Mouse (Mus musculus) MEL (cell line): ENCODE measurements around the gene Mul1. TPM values are rescaled to one million over a fixed set of nuclear protein-coding genes. Genes with fewer than 3 reads are reported as not detected.

Source experiments
- DNase-seq: peaks from one replicate; pipeline ENCODE4 v3.0.0; 2011; ENCODE audit warnings: low read depth, low spot score
- H3K27ac ChIP-seq: 2 replicates; pipeline ENCODE4 v1.5.1; 2012; ENCODE audit warnings: low read depth, mild to moderate bottlenecking, control low read depth, low read length, moderate library complexity; ENCODE audit not compliant: control insufficient read depth
- H3K27me3 ChIP-seq, 2 experiments: fragments of 150-350 bp in 1 of 2; sonication (generic) in 1 of 2; 2 replicates each; pipeline ENCODE4 v1.6.1; 2012; ENCODE audit warnings: low read length in 2 of 2, mild to moderate bottlenecking in 2 of 2, improper control_type of control experiment in 1 of 2, moderate library complexity in 1 of 2; ENCODE audit not compliant: insufficient read depth in 2 of 2, control insufficient read depth in 1 of 2
- H3K36me3 ChIP-seq, 2 experiments: 2 replicates each; pipeline ENCODE4 v1.6.1; 2012 to 2014; ENCODE audit warnings: low read length in 2 of 2, improper control_type of control experiment in 1 of 2, inconsistent platforms in 1 of 2, mild to moderate bottlenecking in 1 of 2; ENCODE audit not compliant: insufficient read depth in 2 of 2, control insufficient read depth in 1 of 2
- H3K4me1 ChIP-seq, 2 experiments: fragments of 150-350 bp in 1 of 2; sonication (generic) in 1 of 2; 2 replicates each; pipeline ENCODE4 v1.6.1; 2012; ENCODE audit warnings: low read length in 2 of 2, improper control_type of control experiment in 1 of 2, mild to moderate bottlenecking in 1 of 2; ENCODE audit not compliant: insufficient read depth in 2 of 2, control insufficient read depth in 1 of 2
- H3K4me3 ChIP-seq, 2 experiments: fragments of 150-350 bp in 1 of 2; sonication (generic) in 1 of 2; 2 replicates each; pipeline ENCODE4 v1.5.1; 2012; ENCODE audit warnings: low read depth in 2 of 2, low read length in 2 of 2, mild to moderate bottlenecking in 2 of 2, moderate library complexity in 2 of 2, control low read depth in 1 of 2, improper control_type of control experiment in 1 of 2; ENCODE audit not compliant: control insufficient read depth in 1 of 2, insufficient read depth in 1 of 2
- H3K79me2 ChIP-seq: 2 replicates; pipeline ENCODE4 v1.6.1; 2012; ENCODE audit warnings: mild to moderate bottlenecking, low read length, moderate library complexity; ENCODE audit not compliant: control insufficient read depth, poor library complexity, insufficient read depth
- H3K9ac ChIP-seq: 2 replicates; pipeline ENCODE4 v1.6.1; 2012; ENCODE audit warnings: low read depth, mild to moderate bottlenecking, control low read depth, low read length, moderate library complexity; ENCODE audit not compliant: control insufficient read depth, poor library complexity, severe bottlenecking
- H3K9me3 ChIP-seq: fragments of 150-350 bp; sonication (generic); replicated peaks from 2 replicates; pipeline ENCODE4 v1.6.1; 2012; ENCODE audit warnings: mild to moderate bottlenecking, low read length, improper control_type of control experiment, moderate library complexity; ENCODE audit not compliant: insufficient read depth
- BHLHE40 ChIP-seq: IDR thresholded peaks from 2 replicates; pipeline ENCODE4 v1.6.1; 2012; ENCODE audit warnings: low read depth, mild to moderate bottlenecking, inconsistent platforms, low read length, improper control_type of control experiment, borderline replicate concordance
- ELF1 ChIP-seq: IDR thresholded peaks from 2 replicates; pipeline ENCODE4 v1.6.1; 2014; ENCODE audit warnings: low read depth, mild to moderate bottlenecking, inconsistent platforms, low read length, improper control_type of control experiment, moderate library complexity
- EP300 ChIP-seq, 2 experiments: IDR thresholded peaks; 2 replicates each; pipeline ENCODE4 v1.6.1; 2011; ENCODE audit warnings: improper control_type of control experiment in 2 of 2, low read length in 2 of 2, low read depth in 1 of 2, mild to moderate bottlenecking in 1 of 2
- ETS1 ChIP-seq: IDR thresholded peaks from 2 replicates; pipeline ENCODE4 v1.6.1; 2012; ENCODE audit warnings: low read depth, mild to moderate bottlenecking, inconsistent platforms, low read length, improper control_type of control experiment, moderate library complexity
- GATA1 ChIP-seq: IDR thresholded peaks from 2 replicates; pipeline ENCODE4 v1.6.1; 2011; ENCODE audit warnings: low read depth, low read length, improper control_type of control experiment
- JUND ChIP-seq: IDR thresholded peaks from 2 replicates; pipeline ENCODE4 v1.6.1; 2011; ENCODE audit warnings: low read depth, mild to moderate bottlenecking, improper control_type of control experiment, low read length
- KAT2A ChIP-seq: conservative IDR thresholded peaks from 2 replicates; pipeline ENCODE4 v1.6.1; 2012; ENCODE audit warnings: low read depth, low read length, improper control_type of control experiment, inconsistent platforms
- MAX ChIP-seq: IDR thresholded peaks from 2 replicates; pipeline ENCODE4 v1.6.1; 2011; ENCODE audit warnings: low read length, improper control_type of control experiment
- MAZ ChIP-seq: IDR thresholded peaks from 2 replicates; pipeline ENCODE4 v1.6.1; 2012; ENCODE audit warnings: low read depth, mild to moderate bottlenecking, inconsistent platforms, low read length, improper control_type of control experiment
- MEF2A ChIP-seq: IDR thresholded peaks from 2 replicates; pipeline ENCODE4 v1.6.1; 2014; ENCODE audit warnings: low read depth, mild to moderate bottlenecking, inconsistent platforms, low read length, improper control_type of control experiment; ENCODE audit not compliant: poor library complexity, insufficient replicate concordance, severe bottlenecking; ENCODE audit errors: extremely low read depth
- MYB ChIP-seq: IDR thresholded peaks from 2 replicates; pipeline ENCODE4 v1.6.1; 2011; ENCODE audit warnings: mild to moderate bottlenecking, low read depth, low read length, improper control_type of control experiment
- NELFE ChIP-seq: IDR thresholded peaks from 2 replicates; pipeline ENCODE4 v1.6.1; 2011; ENCODE audit warnings: low read depth, low read length, improper control_type of control experiment
- NRF1 ChIP-seq: IDR thresholded peaks from 2 replicates; pipeline ENCODE4 v1.6.1; 2014; ENCODE audit warnings: low read depth, mild to moderate bottlenecking, inconsistent platforms, low read length, improper control_type of control experiment, moderate library complexity; ENCODE audit not compliant: poor library complexity, insufficient read depth, severe bottlenecking
- POLR2A ChIP-seq, 2 experiments: IDR thresholded peaks; 2 replicates each; pipeline ENCODE4 v1.6.1; 2011 to 2012; ENCODE audit warnings: low read length in 2 of 2, mild to moderate bottlenecking in 2 of 2, control low read depth in 1 of 2, improper control_type of control experiment in 1 of 2, low read depth in 1 of 2, moderate library complexity in 1 of 2; ENCODE audit not compliant: control insufficient read depth in 1 of 2, insufficient read depth in 1 of 2, poor library complexity in 1 of 2
- RCOR1 ChIP-seq: IDR thresholded peaks from 2 replicates; pipeline ENCODE4 v1.6.1; 2012; ENCODE audit warnings: low read depth, mild to moderate bottlenecking, inconsistent platforms, low read length, improper control_type of control experiment
- SIN3A ChIP-seq: IDR thresholded peaks from 2 replicates; pipeline ENCODE4 v1.6.1; 2012; ENCODE audit warnings: low read length, improper control_type of control experiment, inconsistent platforms
- SMC3 ChIP-seq: IDR thresholded peaks from 2 replicates; pipeline ENCODE4 v1.6.1; 2011; ENCODE audit warnings: low read depth, low read length, improper control_type of control experiment
- TAL1 ChIP-seq: IDR thresholded peaks from 2 replicates; pipeline ENCODE4 v1.6.1; 2012; ENCODE audit warnings: mild to moderate bottlenecking, inconsistent platforms, low read length, moderate library complexity, mixed read lengths
- TBP ChIP-seq: IDR thresholded peaks from 2 replicates; pipeline ENCODE4 v1.8.0; 2011; ENCODE audit warnings: low read depth, low read length, improper control_type of control experiment
- TCF12 ChIP-seq: IDR thresholded peaks from 2 replicates; pipeline ENCODE4 v1.6.1; 2014; ENCODE audit warnings: low read depth, mild to moderate bottlenecking, inconsistent platforms, low read length, improper control_type of control experiment, moderate library complexity
- UBTF ChIP-seq: IDR thresholded peaks from 2 replicates; pipeline ENCODE4 v1.6.1; 2012; ENCODE audit warnings: low read depth, mild to moderate bottlenecking, inconsistent platforms, low read length, improper control_type of control experiment, moderate library complexity, borderline replicate concordance; ENCODE audit not compliant: insufficient read depth
- USF1 ChIP-seq: IDR thresholded peaks from 2 replicates; pipeline ENCODE4 v1.6.1; 2014; ENCODE audit warnings: low read depth, mild to moderate bottlenecking, inconsistent platforms, low read length, improper control_type of control experiment, moderate library complexity
- USF2 ChIP-seq, 2 experiments: IDR thresholded peaks; 2 replicates each; pipeline ENCODE4 v1.6.1; 2011 to 2012; ENCODE audit warnings: improper control_type of control experiment in 2 of 2, low read length in 2 of 2, borderline replicate concordance in 1 of 2, inconsistent platforms in 1 of 2, low read depth in 1 of 2, mild to moderate bottlenecking in 1 of 2; ENCODE audit not compliant: insufficient read depth in 1 of 2
- ZC3H11A ChIP-seq: IDR thresholded peaks from 2 replicates; pipeline ENCODE4 v1.6.1; 2012; ENCODE audit warnings: low read depth, mild to moderate bottlenecking, inconsistent platforms, low read length, improper control_type of control experiment
- ZKSCAN1 ChIP-seq: IDR thresholded peaks from 2 replicates; pipeline ENCODE4 v1.6.1; 2012; ENCODE audit warnings: low read depth, mild to moderate bottlenecking, inconsistent platforms, low read length, improper control_type of control experiment, moderate library complexity
- ZMIZ1 ChIP-seq: IDR thresholded peaks from 2 replicates; pipeline ENCODE4 v1.6.1; 2012; ENCODE audit warnings: low read depth, mild to moderate bottlenecking, inconsistent platforms, low read length, improper control_type of control experiment, moderate library complexity
- polyA plus RNA-seq, 2 experiments: library from polyadenylated mRNA; stranded (reverse) in 1 of 2; unstranded in 1 of 2; fragments of >175 nt in 1 of 2; fragments of >200 nt in 1 of 2; gene quantifications; 2 replicates each; pipeline versions ENCODE4 v1.2.1 to v1.2.4; 2012; ENCODE audit warnings: low replicate concordance in 2 of 2, low read depth in 1 of 2; ENCODE audit not compliant: insufficient read length in 2 of 2, insufficient read depth in 1 of 2, missing spikeins in 1 of 2
- total RNA-seq: library from RNA; depleted of rRNA; stranded (reverse); fragments of 300-350 nt; gene quantifications from 2 replicates; pipeline ENCODE4 v1.2.3, GENCODE M21; 2012

Mul1 gene
- total and polyA plus RNA-seq, 3 experiments: 31.3 to 31.9 TPM; not detected in 1

- H3K4me1 ChIP-seq: no peaks in the 10 kb centered on the region
- no peak overlapping the region for H3K9ac ChIP-seq
- no peak overlapping the region for H3K27ac ChIP-seq
- H3K9me3 ChIP-seq: no peaks in the 10 kb centered on the region
- DNase-seq: no peak
- no peak overlapping the region for H3K4me3 ChIP-seq
- no peaks in the 10 kb centered on the region for H3K36me3 ChIP-seq
- H3K27me3 ChIP-seq: no peaks in the 10 kb centered on the region
- no peak for TF ChIP-seq ELF1
- no peak for TF ChIP-seq TBP
- TF ChIP-seq TCF12: no peak
- no peak for TF ChIP-seq SMC3
- TF ChIP-seq ETS1: no peak
- no peak for TF ChIP-seq USF2 (IDR thresholded peaks at IDR 0.05; ENCODE audit: borderline replicate concordance in 1 of 2, insufficient read depth in 1 of 2, low read depth in 1 of 2, low read length in 2 of 2)
- TF ChIP-seq RCOR1: no peak
- no peak for TF ChIP-seq ZMIZ1
- TF ChIP-seq EP300 (IDR thresholded peaks at IDR 0.05; ENCODE audit: low read depth in 1 of 2, low read length in 2 of 2): no peak
- no peak for TF ChIP-seq MEF2A
- TF ChIP-seq ZKSCAN1: no peak
- TF ChIP-seq MYB: no peak
- TF ChIP-seq ZC3H11A: no peak
- TF ChIP-seq NELFE: no peak
- TF ChIP-seq KAT2A: no peak
- no peak for TF ChIP-seq GATA1
- TF ChIP-seq JUND: no peak
- H3K79me2 ChIP-seq: no peaks in the 10 kb centered on the region
These were observed 40.8 kb upstream of the Mul1 start for GRCm38 (mm10) chr4:138393703-138394102.

GRCm38 (mm10) chr4:138395087-138395970 is 39.1 kb upstream of the Mul1 start:
- Histone ChIP-seq H3K27me3 (no peaks in the 10 kb centered on the region), H3K27ac (no peak overlapping the region), H3K4me1 (no peaks in the 10 kb centered on the region), H3K36me3 (no peaks in the 10 kb centered on the region), H3K79me2 (no peaks in the 10 kb centered on the region), H3K4me3 (no peak overlapping the region), H3K9ac (no peak overlapping the region), H3K9me3 (no peaks in the 10 kb centered on the region)
- no peak for TF ChIP-seq NRF1
- no peak for TF ChIP-seq JUND
- no peak for TF ChIP-seq USF1
- no peak for TF ChIP-seq BHLHE40
- TF ChIP-seq MAZ: no peak
- no peak for TF ChIP-seq POLR2A (IDR thresholded peaks at IDR 0.05; ENCODE audit: control insufficient read depth in 1 of 2, insufficient read depth in 1 of 2, low read depth in 1 of 2, low read length in 2 of 2, poor library complexity in 1 of 2)
- TF ChIP-seq KAT2A: no peak
- TF ChIP-seq MAX: no peak
- no peak for TF ChIP-seq RCOR1
- no peak for TF ChIP-seq SMC3
- TF ChIP-seq SIN3A: no peak
- no peak for TF ChIP-seq UBTF
- no peak for TF ChIP-seq EP300 (IDR thresholded peaks at IDR 0.05; ENCODE audit: low read depth in 1 of 2, low read length in 2 of 2)
- no peak for TF ChIP-seq ETS1
- TF ChIP-seq TAL1: no peak
- no peak for TF ChIP-seq ZKSCAN1
- TF ChIP-seq MYB: no peak
- DNase-seq: no peak
